Mouse (Mus musculus) neutrophil, adult 59 days (primary cell): Measurements from ENCODE around the gene Efna1. TPM values are rescaled to one million over a fixed set of nuclear protein-coding genes. Genes with fewer than 3 reads are reported as not detected.

Experiments used
- total RNA-seq, 2 experiments: library from RNA; stranded (reverse); gene quantifications; 1 replicate in 1 of 2; 2 replicates in 1 of 2; pipeline ENCODE4 v1.2.4; 2023

Efna1 gene
- total RNA-seq = not detected

GRCm38 (mm10) chr3:89280606-89281511, at the start of gene Efna1:
Gene Efna1, minus strand, starts transcription at chr3:89281142.

GRCm38 (mm10) chr3:89322514-89323165, 41.7 kb upstream of the Efna1 start, which contains the start of gene Efna3:
Gene Efna3, minus strand, starts transcription at chr3:89322965.

GRCm38 (mm10) chr3:89270051-89270755, 10.7 kb downstream of the Efna1 start, which contains the start of gene Slc50a1:
Gene Slc50a1, minus strand, starts transcription at chr3:89270570.

GRCm38 (mm10) chr3:89259076-89259475, 21.9 kb downstream of the Efna1 start, which contains the start of gene Dpm3:
Gene Dpm3, plus strand, starts transcription at chr3:89259358.

GRCm38 (mm10) chr3:89246261-89247100, 34.5 kb downstream of the Efna1 start, which contains the start of gene Trim46:
Gene Trim46, minus strand, starts transcription at chr3:89246309.

GRCm38 (mm10) chr3:89245688-89246171, 35.2 kb downstream of the Efna1 start, which contains the start of gene Krtcap2:
Gene Krtcap2, plus strand, starts transcription at chr3:89245966.

GRCm38 (mm10) chr3:89228836-89229235, 52.1 kb downstream of the Efna1 start, which contains the start of gene Muc1:
Gene Muc1, plus strand, starts transcription at chr3:89229057.

GRCm38 (mm10) chr3:89226900-89227299, 54.0 kb downstream of the Efna1 start, which contains the start of gene Mtx1:
Gene Mtx1, minus strand, starts transcription at chr3:89227088.

Other genes with a start within 250 kb of the Efna1 start
- gene Rusc1, start 187.8 kb downstream of the Efna1 start, total RNA-seq = 10 to 100 TPM; 18.7 to 23.5 TPM
- gene Gm43738, start 180.0 kb downstream of the Efna1 start, total RNA-seq = not detected
- gene Fdps, start 179.2 kb downstream of the Efna1 start, total RNA-seq = 10 to 100 TPM; 27.4 to 34.5 TPM
- gene Pklr, start 145.0 kb downstream of the Efna1 start, total RNA-seq = 10 to 100 TPM in 1 of 2 experiments, 1 to 10 TPM in 1; 5.7 to 15.2 TPM
- not detected for gene Hcn3, start 120.9 kb downstream of the Efna1 start, total RNA-seq
- 10 to 100 TPM; 46.4 to 68.4 TPM for gene Clk2, start 116.3 kb downstream of the Efna1 start, total RNA-seq
- gene Scamp3, start 103.7 kb downstream of the Efna1 start, total RNA-seq = 10 to 100 TPM; 43.8 to 48.0 TPM
- 1 to 10 TPM; 6.2 to 8.9 TPM for gene Fam189b, start 98.0 kb downstream of the Efna1 start, total RNA-seq
- gene Gba, start 78.2 kb downstream of the Efna1 start, total RNA-seq = 10 to 100 TPM; 62.4 to 71.4 TPM
- gene Thbs3, start 66.0 kb downstream of the Efna1 start, total RNA-seq = 1 to 10 TPM in 1 of 2 experiments, under 1 TPM in 1; 0.38 to 1.1 TPM
- gene Mtx1, start 54.1 kb downstream of the Efna1 start, total RNA-seq = 10 to 100 TPM; 51.2 to 53.3 TPM
- not detected for gene Muc1, start 52.1 kb downstream of the Efna1 start, total RNA-seq
- gene Krtcap2, start 35.2 kb downstream of the Efna1 start, total RNA-seq = 10 to 100 TPM; 58.9 to 75.6 TPM
- gene Trim46, start 34.8 kb downstream of the Efna1 start, total RNA-seq = under 1 TPM; 0.53 to 0.69 TPM
- gene Dpm3, start 21.8 kb downstream of the Efna1 start, total RNA-seq = 10 to 100 TPM; 35.3 to 45.6 TPM
- gene Slc50a1, start 10.6 kb downstream of the Efna1 start, total RNA-seq = 10 to 100 TPM; 18.8 to 21.5 TPM
- gene Efna3, start 41.8 kb upstream of the Efna1 start, total RNA-seq = not detected
- not detected for gene Efna4, start 56.9 kb upstream of the Efna1 start, total RNA-seq
- gene Adam15, start 68.9 kb upstream of the Efna1 start, total RNA-seq = 100 to 1,000 TPM; 120 to 129 TPM
- gene Dcst2, start 80.8 kb upstream of the Efna1 start, total RNA-seq = not detected
- gene Dcst1, start 84.1 kb upstream of the Efna1 start, total RNA-seq = not detected
- gene Zbtb7b, start 113.6 kb upstream of the Efna1 start, total RNA-seq = 100 to 1,000 TPM; 134 to 142 TPM
- under 1 TPM in 1 of 2 experiments, not detected in 1; 0.87 TPM for gene Lenep, start 121.7 kb upstream of the Efna1 start, total RNA-seq
- 10 to 100 TPM; 14.4 to 16.8 TPM for gene Flad1, start 130.7 kb upstream of the Efna1 start, total RNA-seq
- 10 to 100 TPM; 42.6 to 51.9 TPM for gene Cks1b, start 137.2 kb upstream of the Efna1 start, total RNA-seq
- gene Shc1, start 137.3 kb upstream of the Efna1 start, total RNA-seq = 100 to 1,000 TPM; 104 to 111 TPM
- gene Pygo2, start 149.1 kb upstream of the Efna1 start, total RNA-seq = 10 to 100 TPM; 37.1 to 39.3 TPM
- 100 to 1,000 TPM; 149 to 151 TPM for gene Pbxip1, start 155.6 kb upstream of the Efna1 start, total RNA-seq
- 1 to 10 TPM; 6.7 to 9.7 TPM for gene Pmvk, start 173.4 kb upstream of the Efna1 start, total RNA-seq
- under 1 TPM; 0.07 to 0.09 TPM for gene Kcnn3, start 239.0 kb upstream of the Efna1 start, total RNA-seq